Mouse (Mus musculus) brain, embryonic 14.5 days (tissue): ENCODE data around the gene 1700016D06Rik. TPM values are rescaled to one million over a fixed set of nuclear protein-coding genes. Genes with fewer than 3 reads are reported as not detected.

ENCODE experiments used
- DNase-seq: peaks from one replicate; pipeline ENCODE4 v3.0.0-alpha.2; 2011; ENCODE audit warnings: low read depth
- CTCF ChIP-seq: fragments of 200-500 bp; IDR thresholded peaks from 2 replicates; pipeline ENCODE4 v1.5.1; 2012; ENCODE audit warnings: inconsistent platforms, mild to moderate bottlenecking, moderate library complexity, borderline replicate concordance; ENCODE audit not compliant: insufficient read depth, insufficient read length; ENCODE audit errors: extremely low read depth
- POLR2A ChIP-seq: fragments of 200-500 bp; IDR thresholded peaks from 2 replicates; pipeline ENCODE4 v1.6.1; 2012; ENCODE audit warnings: mild to moderate bottlenecking, inconsistent platforms, borderline replicate concordance; ENCODE audit not compliant: poor library complexity, insufficient read depth, insufficient read length, severe bottlenecking; ENCODE audit errors: extremely low read depth
- polyA plus RNA-seq: library from polyadenylated mRNA; depleted of rRNA; stranded (reverse); fragments of >200 nt; gene quantifications from 2 replicates; pipeline ENCODE4 v1.2.3, GENCODE M21; 2012

The 1700016D06Rik gene
- polyA plus RNA-seq, 1 experiment = not detected

DNA sequence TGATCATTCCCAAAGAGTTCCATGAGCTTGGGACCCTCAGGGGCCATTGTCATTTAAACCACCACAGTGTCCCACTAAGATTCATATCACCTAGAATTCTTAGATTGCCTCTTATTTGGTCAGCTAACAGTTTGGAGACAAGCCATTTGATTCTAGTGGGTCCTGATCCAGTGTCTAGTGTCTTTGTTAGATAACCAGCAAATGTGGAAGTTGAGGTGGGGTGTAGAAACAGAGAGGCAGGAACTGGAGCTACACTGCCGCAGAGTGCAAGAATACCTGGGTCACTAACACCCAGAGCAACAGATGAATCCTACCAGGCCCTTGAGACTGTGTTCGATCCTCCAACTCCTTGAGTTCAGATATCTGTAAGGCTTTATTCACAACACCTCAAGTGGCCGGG is 4.7 kb downstream of the 1700016D06Rik start:
- no peak for DNase-seq
- TF ChIP-seq CTCF (no peak), POLR2A (no peak)

- DNase-seq = no peak
- TF ChIP-seq CTCF = no peak
- TF ChIP-seq POLR2A = no peak
Observed at GRCm38 (mm10) chr8:11693972-11694371, 6.9 kb downstream of the 1700016D06Rik start.

DNA sequence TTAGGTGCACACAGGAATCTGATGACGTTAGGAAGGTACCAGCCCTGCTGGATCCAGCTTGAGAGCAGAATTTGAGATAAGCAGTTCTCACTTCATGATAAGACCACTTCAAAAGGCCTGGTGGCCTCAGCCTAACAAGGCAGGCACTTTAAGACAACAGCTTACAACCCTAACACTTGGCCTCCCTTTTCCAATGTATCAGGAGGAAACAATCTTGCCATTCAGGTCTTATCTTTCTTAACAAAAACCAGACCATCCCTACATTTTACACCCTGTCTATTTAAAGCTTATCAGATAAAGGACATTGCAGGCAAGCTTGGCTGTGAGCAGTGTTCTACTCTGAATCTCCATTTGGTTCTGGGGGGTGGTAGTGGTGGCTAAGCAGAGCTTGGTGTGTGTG is 8.4 kb downstream of the 1700016D06Rik start:
- TF ChIP-seq CTCF = no peak
- TF ChIP-seq POLR2A = no peak
- no peak for DNase-seq

DNA sequence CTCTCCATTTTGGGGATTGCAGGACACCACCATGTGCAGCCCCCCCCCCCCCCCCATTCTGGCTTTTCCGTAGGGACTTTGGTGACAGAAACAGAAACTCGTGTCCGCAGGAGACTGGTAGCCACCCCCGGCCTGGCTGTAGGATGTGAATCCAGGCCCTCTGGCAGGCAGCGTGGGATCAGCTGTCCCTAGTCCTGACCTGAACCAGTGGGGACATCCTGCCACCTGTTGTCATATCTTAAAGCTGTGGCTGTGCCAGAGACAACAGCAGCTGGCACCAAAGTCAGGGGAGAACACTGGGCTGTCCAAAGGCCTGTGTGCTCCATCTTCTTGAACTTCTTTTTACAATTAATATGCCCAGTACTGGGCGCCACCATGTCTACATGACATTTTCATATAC is 9.1 kb downstream of the 1700016D06Rik start:
- TF ChIP-seq POLR2A (no peak), CTCF (no peak)
- DNase-seq = no peak

DNA sequence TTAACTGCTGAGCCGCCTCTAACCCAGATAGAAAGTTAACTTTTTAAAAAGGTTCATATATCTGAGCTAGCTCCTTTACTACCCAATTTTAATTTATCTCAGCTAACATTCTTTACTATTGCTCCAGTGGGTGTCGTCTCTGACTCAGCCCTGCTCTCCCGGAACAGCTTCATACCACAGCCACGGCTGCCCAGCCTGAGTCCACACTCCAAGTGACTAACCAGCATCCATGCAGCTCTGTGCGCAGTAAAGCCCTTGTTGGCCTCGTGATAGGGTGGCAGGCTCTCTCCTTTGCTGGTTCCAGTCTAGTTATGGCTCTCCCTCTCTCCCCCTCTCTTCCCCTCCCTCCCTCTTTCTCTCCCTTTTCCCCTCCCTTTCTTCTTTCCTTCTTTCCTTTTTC is 9.6 kb downstream of the 1700016D06Rik start:
- no peak for DNase-seq
- TF ChIP-seq CTCF (no peak), POLR2A (no peak)

- TF ChIP-seq CTCF (no peak), POLR2A (no peak)
- DNase-seq = peak; percentile 17
Observed at GRCm38 (mm10) chr8:11689945-11690344, 10.9 kb downstream of the 1700016D06Rik start.

- no peak for DNase-seq
- TF ChIP-seq CTCF = no peak
- no peak for TF ChIP-seq POLR2A
Observed at GRCm38 (mm10) chr8:11687251-11687650, 13.6 kb downstream of the 1700016D06Rik start.

DNA sequence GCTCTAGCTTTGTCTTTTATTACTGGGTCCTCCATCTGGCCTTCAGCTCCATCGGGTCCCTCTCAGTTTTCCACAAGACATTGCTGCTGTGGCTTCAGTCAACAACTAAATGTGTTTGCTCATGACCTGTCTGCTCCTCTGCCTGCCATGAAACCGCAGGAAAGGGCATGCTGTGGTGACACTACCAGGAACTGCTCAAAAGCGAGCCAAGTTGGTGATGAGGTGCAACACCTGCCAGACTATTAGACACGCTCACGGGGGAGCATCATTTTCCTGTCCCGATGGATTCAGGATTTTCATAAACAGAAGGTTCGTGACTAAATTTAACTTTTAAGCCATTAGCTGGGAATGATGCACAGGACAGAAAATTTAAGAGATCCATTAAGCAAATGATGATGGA is 16.3 kb downstream of the 1700016D06Rik start:
- DNase-seq = no peak
- no peak for TF ChIP-seq POLR2A
- TF ChIP-seq CTCF = no peak

DNA sequence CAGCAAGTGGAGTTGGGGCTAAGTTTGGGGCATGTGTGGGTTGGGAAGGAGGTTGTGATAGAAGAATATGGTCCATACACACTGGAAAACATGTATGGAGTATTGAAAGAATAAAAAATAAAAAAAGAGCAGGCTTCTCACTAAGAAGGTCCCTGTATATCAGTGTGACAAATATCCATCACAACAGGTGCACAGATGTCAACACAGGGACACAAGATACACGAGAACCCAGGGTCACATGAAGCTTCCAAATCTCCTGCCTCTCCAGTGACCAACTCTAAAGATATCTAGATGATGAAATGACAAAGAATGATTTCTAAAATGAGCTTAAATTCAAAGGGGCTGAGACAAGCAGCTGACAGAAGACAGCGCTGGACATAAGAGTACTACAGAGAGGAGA is 32.6 kb downstream of the 1700016D06Rik start:
- DNase-seq = no peak
- TF ChIP-seq CTCF (no peak), POLR2A (no peak)

- peak; percentile 14 for DNase-seq
Observed at GRCm38 (mm10) chr8:11666023-11666716, 34.7 kb downstream of the 1700016D06Rik start.

DNA sequence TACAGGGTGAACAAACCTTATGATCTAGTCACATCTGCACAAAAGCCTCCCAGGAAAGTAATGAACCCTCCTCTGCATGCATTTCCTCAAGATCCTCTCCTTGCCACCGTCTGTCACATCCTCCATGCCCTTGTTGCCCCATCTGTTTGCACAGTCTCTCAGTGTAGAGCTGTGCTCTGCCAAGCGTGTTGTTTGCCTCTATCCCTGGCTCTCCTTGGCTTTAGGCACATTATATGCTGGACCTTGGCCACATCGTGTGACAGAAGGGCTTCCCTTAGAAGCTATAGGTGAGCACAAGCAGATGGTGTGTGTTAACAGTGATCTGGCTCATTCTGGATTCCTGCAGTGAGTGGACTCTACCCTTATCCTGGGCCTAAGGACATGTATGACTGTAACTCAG is 38.9 kb downstream of the 1700016D06Rik start:
- DNase-seq = peak; percentile 62
- TF ChIP-seq CTCF (no peak), POLR2A (no peak)

DNA sequence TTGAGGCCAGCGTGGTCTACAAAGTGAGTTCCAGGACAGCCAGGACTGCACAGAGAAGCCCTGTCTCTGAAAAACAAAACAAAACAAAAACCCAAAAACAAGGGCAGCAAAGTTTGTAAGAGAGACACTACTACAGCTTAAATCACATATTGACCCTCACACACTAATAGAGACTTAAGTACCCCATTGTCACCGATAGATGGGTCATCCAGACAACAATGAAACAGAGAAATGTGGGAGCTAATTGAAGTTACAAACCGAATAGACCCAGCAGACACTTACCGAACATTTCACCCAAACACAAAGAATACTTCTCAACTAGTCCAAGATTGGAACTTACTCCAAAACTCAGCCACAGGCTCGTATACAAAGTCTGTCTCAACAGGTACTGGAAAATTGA is 50.8 kb downstream of the 1700016D06Rik start:
- TF ChIP-seq CTCF = no peak
- TF ChIP-seq POLR2A = no peak
- DNase-seq = no peak

- peak; percentile 67 for DNase-seq
- no peak for TF ChIP-seq CTCF
- TF ChIP-seq POLR2A = no peak
Observed at GRCm38 (mm10) chr8:11643123-11643522, 57.7 kb downstream of the 1700016D06Rik start.

- TF ChIP-seq POLR2A = no peak
- no peak for TF ChIP-seq CTCF
- no peak for DNase-seq
Observed at GRCm38 (mm10) chr8:11640606-11641005, 60.3 kb downstream of the 1700016D06Rik start.

- no peak for DNase-seq
- TF ChIP-seq POLR2A = no peak
- TF ChIP-seq CTCF = no peak
Observed at GRCm38 (mm10) chr8:11637531-11637930, 63.3 kb downstream of the 1700016D06Rik start.

DNA sequence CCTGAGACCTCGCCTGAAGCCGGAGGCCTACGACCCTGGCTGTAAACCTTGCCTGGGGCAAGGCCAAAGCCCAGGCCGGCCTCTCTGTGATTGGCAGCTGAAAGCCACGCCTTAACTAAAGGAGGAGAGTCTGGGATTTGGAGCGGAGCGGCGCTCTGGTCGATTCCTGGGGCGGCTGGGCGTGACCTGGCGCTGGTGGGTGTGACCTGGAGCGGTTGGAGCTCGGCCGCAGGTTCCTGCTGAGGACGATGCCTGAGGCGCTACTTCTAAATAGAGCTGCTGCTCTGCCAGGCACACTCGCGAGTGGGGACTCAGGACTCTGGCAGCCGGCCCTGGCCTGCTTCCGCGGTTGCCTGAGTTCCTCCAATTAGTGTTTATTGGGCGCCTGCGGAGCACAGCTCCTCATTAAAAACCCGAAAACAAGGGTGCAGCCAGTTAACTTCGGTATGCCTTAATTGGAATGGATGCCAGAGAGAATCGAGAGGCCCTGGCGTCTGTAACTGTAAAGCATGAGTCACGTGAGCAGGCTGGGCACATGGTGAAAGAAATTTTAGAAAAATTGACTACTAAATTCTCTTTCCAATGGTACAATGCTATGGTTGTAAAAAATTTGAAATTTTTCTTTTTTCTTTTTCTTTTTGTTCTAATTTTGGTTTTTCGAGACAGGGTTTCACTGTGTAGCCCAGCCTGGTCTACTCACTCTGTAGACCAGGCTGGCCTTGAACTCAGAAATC is 64.4 kb downstream of the 1700016D06Rik start:
- TF ChIP-seq CTCF (no peak), POLR2A (no peak)
- peak; percentile 97 for DNase-seq
